Mouse (Mus musculus): ENCODE data around the gene Ppp1r27. TPM values are rescaled to one million over a fixed set of nuclear protein-coding genes. Genes with fewer than 3 reads are reported as not detected.

Ppp1r27 gene
- polyA plus RNA-seq, 1 experiment from 2014 or later, result not detected

DNA sequence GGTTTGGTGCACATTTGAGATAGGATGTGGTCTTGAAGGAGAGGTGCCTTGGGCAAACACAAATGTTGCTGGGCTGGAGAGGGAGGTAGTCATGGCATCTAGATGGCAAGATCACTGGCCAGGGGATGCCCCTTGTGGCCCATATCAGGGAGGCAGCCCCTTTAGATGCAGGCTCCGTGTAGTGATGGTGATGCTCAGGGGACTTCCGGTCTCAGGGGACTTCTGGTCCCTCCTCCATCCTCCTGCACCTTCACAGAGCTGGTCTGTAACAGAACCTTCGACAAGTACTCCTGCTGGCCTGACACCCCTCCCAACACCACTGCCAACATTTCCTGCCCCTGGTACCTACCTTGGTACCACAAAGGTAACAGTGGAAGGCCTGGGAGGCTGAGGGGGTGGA lies 15.1 kb downstream of the Ppp1r27 start:
- Histone ChIP-seq H3K9me3 (no peaks in the 10 kb centered on the region), H3K4me2 (no peak overlapping the region), H3K4me3 (no peak overlapping the region), H3K36me3 (no peaks in the 10 kb centered on the region), H3K27ac (replicated peaks) (no peak overlapping the region), H3K27me3 (peaks cover 27% of the 10 kb centered on the region), H3K4me1 (replicated peaks) (peaks cover 24% of the 10 kb centered on the region), H3K9ac (no peak overlapping the region)
- 77% methylated on average over 3 of the region's 3 CpGs for WGBS
- ATAC-seq (ENCODE audit: low FRiP score, low read depth), result no peak

DNA sequence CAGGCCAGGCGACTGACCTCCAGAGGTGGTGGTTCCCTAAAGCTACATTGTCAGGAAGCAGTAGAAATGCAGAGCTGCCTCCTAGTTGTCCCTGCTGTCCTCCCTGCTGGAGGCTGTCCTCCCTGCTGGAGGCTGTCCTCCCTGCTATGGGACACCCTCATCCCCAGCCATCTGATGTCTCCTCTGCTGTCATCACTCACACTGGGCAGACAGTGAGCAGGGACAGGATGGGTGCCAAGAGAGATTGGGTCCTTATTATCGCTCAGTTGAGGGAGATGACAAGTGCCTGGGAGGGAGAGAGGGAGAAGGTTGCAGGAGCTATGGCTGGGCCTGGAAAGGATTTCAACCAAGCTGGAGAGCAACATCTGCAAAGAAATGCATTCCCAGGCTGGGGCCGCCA lies 15.8 kb downstream of the Ppp1r27 start:
- peaks cover 29% of the 10 kb centered on the region for H3K4me1 ChIP-seq (replicated peaks)
- H3K27ac ChIP-seq (replicated peaks), result no peak overlapping the region
- WGBS, result 82% methylated on average over 3 of the region's 3 CpGs
- no peaks in the 10 kb centered on the region for H3K9me3 ChIP-seq
- H3K9ac ChIP-seq, result no peak overlapping the region
- H3K4me2 ChIP-seq, result no peak overlapping the region
- H3K4me3 ChIP-seq, result no peak overlapping the region
- no peak for ATAC-seq (ENCODE audit: low FRiP score, low read depth)
- H3K36me3 ChIP-seq, result no peaks in the 10 kb centered on the region
- H3K27me3 ChIP-seq, result peaks cover 34% of the 10 kb centered on the region

DNA sequence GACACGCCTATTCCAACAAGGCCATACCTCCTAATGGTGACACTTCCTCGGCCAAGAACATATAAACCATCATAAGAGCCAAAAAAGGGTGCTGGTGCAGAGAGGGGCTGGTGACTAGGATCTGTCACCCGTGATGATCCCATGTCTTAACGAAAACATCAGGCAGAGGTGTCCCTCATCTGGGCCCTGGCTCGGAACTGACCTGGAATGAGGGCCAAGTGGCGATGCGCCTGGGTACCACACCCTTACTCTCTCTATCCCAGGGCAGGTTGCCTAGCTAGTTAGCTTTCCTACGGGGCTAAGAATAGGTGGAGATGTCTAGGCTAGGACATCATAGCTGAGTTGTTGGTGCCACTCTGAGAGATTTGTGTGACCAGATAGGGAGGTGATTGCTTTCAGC lies 16.8 kb downstream of the Ppp1r27 start:
- no peak overlapping the region for H3K9ac ChIP-seq
- no peak overlapping the region for H3K4me2 ChIP-seq
- no peaks in the 10 kb centered on the region for H3K36me3 ChIP-seq
- H3K27me3 ChIP-seq, result peaks cover 44% of the 10 kb centered on the region
- H3K4me1 ChIP-seq (replicated peaks), result peaks cover 19% of the 10 kb centered on the region
- no peak overlapping the region for H3K27ac ChIP-seq (replicated peaks)
- no peaks in the 10 kb centered on the region for H3K9me3 ChIP-seq
- ATAC-seq (ENCODE audit: low FRiP score, low read depth), result no peak
- no peak overlapping the region for H3K4me3 ChIP-seq
- WGBS, result 80% methylated on average over 8 of the region's 8 CpGs

DNA sequence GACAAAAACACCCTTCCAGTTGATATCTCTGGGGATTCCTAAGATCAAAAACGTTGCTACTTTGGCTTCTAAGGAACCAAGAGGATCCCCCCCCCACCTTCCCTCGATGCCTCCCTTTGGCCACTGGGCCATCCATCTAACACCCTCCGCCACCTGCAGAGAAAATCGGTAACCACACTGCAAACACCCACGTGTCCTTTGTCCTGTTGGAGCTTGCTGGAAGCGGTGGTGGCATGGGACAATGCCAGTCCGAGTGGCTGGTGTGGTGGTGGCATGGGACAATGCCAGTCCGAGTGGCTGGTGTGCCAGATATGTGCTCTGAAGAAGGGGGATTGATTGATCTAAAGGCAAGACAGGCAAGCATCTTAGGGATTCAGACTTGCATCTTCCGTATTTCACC lies 19.3 kb downstream of the Ppp1r27 start:
- peaks cover 56% of the 10 kb centered on the region for H3K27me3 ChIP-seq
- H3K9me3 ChIP-seq, result no peaks in the 10 kb centered on the region
- no peak for ATAC-seq (ENCODE audit: low FRiP score, low read depth)
- no peak overlapping the region for H3K27ac ChIP-seq (replicated peaks)
- H3K36me3 ChIP-seq, result no peaks in the 10 kb centered on the region
- 23% methylated on average over 9 of the region's 9 CpGs for WGBS
- no peak overlapping the region for H3K9ac ChIP-seq
- H3K4me1 ChIP-seq (replicated peaks), result peaks cover 12% of the 10 kb centered on the region
- H3K4me3 ChIP-seq, result no peak overlapping the region
- no peak overlapping the region for H3K4me2 ChIP-seq

DNA sequence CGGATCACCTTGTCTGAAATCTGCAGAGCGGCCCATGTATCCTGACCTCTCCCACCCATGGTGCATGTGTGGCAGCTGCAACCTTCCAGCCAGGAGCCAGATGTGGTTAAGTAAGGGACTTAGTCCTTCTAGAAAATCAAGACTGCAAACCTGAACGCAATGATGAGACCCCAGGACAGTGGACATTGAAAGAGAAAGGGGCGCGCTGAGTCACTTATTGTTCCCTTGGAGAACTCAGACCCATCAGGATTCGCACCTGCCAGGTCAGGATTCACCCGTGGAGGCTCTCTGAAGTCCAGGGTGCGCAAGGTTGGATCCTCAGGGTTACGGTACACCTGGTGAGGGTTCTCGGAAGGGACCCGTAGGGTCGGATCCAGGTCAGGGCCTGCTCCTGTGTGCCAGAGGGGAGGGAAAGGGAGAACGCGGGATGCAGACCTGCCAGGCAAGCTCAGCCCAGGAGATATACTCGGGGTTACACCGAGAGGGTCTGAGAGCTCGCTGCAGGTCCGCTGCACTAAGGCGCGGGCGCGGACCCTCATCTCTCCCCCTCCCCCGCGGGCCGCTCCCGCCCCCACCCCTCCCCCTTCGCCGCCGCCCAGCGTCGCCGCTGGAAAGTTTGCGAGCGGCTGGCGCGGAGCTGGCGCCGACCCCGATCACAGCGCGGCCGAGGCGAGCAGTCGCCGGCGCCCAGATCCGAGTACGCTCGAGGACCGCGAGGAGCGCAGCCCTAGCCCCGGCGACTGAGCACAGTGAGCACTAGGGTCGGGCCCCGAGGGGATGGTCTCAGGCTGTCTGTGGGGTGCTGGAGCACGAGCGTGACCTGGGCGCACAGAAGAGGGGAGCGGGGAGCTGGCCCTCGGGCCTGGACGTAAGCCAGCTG lies 20.6 kb downstream of the Ppp1r27 start, which contains the start of gene Gcgr:
Gene Gcgr, plus strand, starts transcription at position 615 of the 880 bp plus-strand sequence.
- Histone ChIP-seq H3K4me2 (peak within 1 kb of the TSS; percentile 69), H3K36me3 (no peaks in the 10 kb centered on the region), H3K9ac (peak within 1 kb of the TSS; percentile 14; the same call in 1 of the 2 replicates), H3K4me3 (peak within 1 kb of the TSS; percentile 34), H3K27ac (replicated peaks) (no peak within 1 kb of the TSS), H3K27me3 (peaks cover 56% of the 10 kb centered on the region), H3K4me1 (replicated peaks) (peaks cover 12% of the 10 kb centered on the region), H3K9me3 (no peaks in the 10 kb centered on the region)
- 9% methylated on average over 51 of the region's 62 CpGs for WGBS
- no peak for ATAC-seq (ENCODE audit: low FRiP score, low read depth)

DNA sequence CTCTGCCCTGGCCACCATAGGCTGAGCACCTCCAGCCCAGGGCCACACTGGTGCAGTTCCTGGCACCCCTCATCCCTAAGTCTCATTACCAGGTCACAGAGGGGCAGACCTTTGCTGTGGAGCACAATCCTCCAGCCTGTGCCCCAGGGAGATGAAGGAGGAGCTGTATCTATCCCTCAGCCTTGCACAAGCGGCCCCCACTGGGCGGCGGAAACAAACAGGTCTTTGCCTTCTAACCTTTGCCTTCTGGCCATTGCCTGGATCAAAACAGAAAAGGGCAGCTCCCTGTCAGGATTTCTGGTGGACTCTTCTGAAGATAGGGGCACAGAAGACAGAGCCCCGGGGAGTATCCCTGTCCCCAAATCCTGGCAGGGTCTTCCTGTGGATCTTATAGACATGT lies 22.0 kb downstream of the Ppp1r27 start:
- 54% methylated on average over 4 of the region's 4 CpGs for WGBS
- Histone ChIP-seq H3K27me3 (peaks cover 56% of the 10 kb centered on the region), H3K4me3 (no peak overlapping the region), H3K9ac (no peak overlapping the region), H3K36me3 (no peaks in the 10 kb centered on the region), H3K4me2 (no peak overlapping the region), H3K27ac (replicated peaks) (no peak overlapping the region), H3K4me1 (replicated peaks) (peaks cover 12% of the 10 kb centered on the region), H3K9me3 (no peaks in the 10 kb centered on the region)
- no peak for ATAC-seq (ENCODE audit: low FRiP score, low read depth)

DNA sequence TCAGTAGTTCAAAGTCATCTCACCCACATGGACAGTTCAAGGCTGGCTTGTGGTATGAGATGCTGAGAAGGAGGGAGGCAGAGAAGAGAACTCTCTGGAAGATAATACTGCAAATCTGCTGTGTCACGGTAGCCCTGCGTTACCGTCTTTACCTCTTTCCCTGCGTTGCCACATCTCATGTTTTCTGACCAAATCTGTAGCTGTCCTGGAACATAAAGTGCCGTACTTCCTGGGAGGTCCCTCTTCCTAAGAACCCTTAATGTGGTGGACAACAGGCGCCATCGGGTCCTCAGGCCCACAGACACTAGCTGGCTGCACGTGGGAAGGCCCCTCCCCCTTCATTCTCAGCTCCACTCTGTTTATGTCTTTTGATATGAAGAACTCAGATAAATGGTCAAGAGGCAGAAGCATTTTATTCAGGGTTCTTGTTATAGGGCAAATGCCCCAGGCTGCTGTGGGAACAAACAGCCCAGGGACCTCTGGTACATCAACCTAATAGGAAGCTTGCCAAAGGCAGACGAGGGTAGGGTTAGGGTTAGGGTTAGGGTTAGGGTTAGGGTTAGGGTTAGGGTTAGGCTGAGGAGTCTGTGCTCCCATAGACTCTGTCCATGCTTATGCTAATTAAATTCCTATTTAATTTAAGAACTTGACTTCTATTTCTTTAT lies 23.1 kb downstream of the Ppp1r27 start:
- Histone ChIP-seq H3K27me3 (peaks cover 48% of the 10 kb centered on the region), H3K27ac (replicated peaks) (no peak overlapping the region), H3K9ac (no peak overlapping the region), H3K4me1 (replicated peaks) (peaks cover 12% of the 10 kb centered on the region), H3K9me3 (no peaks in the 10 kb centered on the region), H3K36me3 (no peaks in the 10 kb centered on the region), H3K4me2 (no peak overlapping the region), H3K4me3 (no peak overlapping the region)
- WGBS, result 85% methylated on average over 9 of the region's 9 CpGs
- ATAC-seq (ENCODE audit: low FRiP score, low read depth), result no peak

DNA sequence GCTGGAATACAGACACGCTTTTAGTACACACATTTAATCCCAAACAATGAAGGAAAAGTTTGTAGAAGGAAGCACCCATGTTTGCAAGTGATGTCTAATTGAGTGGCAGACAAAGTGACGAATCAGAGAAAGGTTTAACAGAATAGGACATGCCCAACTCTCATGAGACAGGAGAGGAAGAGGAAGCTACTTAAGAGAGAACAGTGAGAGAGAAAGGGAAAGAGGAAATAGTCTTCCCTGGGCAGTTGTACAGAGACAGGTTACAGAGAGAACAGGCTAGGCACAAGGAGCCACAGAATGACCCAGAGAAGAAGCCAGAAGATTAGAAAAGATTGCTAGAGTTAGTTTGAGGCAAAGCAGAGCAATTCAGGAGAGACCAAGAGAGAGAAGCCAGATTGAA lies 25.0 kb downstream of the Ppp1r27 start:
- 72% methylated on average over 2 of the region's 2 CpGs for WGBS
- Histone ChIP-seq H3K36me3 (no peaks in the 10 kb centered on the region), H3K27ac (replicated peaks) (no peak overlapping the region), H3K9me3 (no peaks in the 10 kb centered on the region), H3K27me3 (peaks cover 30% of the 10 kb centered on the region), H3K4me1 (replicated peaks) (peaks cover 7% of the 10 kb centered on the region), H3K9ac (no peak overlapping the region), H3K4me3 (no peak overlapping the region), H3K4me2 (no peak overlapping the region)
- ATAC-seq (ENCODE audit: low FRiP score, low read depth), result no peak

DNA sequence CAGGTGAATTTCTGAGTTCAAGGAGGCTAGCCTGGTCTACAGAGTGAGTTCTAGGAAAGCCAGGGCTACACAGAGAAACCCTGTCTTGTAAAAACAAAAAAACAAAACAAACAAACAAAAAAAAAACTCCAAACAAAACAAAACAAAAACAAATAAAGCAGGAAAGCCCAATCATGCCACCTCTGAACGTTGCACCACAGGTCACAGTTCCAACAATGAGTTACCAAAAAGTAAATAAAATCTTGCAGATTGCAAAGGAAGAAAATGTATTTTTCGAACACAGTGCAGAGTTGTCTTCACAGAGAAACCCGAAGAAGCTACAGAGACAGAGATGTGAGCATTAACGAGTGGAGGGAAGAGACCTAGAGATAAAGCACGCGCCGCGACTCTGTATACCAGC lies 28.4 kb downstream of the Ppp1r27 start:
- no peaks in the 10 kb centered on the region for H3K27me3 ChIP-seq
- no peak overlapping the region for H3K4me3 ChIP-seq
- no peak overlapping the region for H3K27ac ChIP-seq (replicated peaks)
- no peaks in the 10 kb centered on the region for H3K36me3 ChIP-seq
- 82% methylated on average over 8 of the region's 8 CpGs for WGBS
- no peak for ATAC-seq (ENCODE audit: low FRiP score, low read depth)
- H3K4me2 ChIP-seq, result no peak overlapping the region
- H3K4me1 ChIP-seq (replicated peaks), result no peaks in the 10 kb centered on the region
- no peak overlapping the region for H3K9ac ChIP-seq
- H3K9me3 ChIP-seq, result no peaks in the 10 kb centered on the region

DNA sequence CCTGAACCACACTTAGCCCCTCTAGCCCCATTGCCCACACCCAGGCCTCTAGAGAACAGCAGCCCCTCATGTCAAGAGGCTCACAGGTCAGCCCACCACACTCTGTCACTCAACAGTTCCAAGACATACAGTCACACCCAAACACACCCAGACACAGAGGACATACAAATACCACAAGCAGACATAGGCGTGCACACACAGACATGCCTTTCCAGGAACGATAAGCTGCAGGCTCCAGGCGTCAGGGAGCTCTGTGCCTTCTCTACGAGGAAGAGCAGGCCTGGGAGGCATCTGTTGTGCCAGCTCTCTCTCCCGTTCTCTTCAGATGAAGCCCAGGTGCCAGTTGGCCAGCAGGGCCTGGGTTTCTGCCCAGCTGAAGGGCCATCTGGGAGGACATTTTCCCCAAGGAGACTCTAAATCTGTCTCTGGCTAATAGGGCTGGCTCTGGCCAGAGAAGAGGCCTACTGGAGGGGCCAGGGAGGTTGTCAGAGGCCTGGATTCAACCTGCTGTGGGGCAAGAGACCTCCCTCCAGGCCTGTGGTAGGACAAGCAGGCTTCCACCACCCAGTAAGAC lies 29.9 kb downstream of the Ppp1r27 start:
- Histone ChIP-seq H3K4me2 (no peak overlapping the region), H3K9ac (no peak overlapping the region), H3K9me3 (no peaks in the 10 kb centered on the region), H3K4me1 (replicated peaks) (no peaks in the 10 kb centered on the region), H3K4me3 (no peak overlapping the region), H3K27me3 (no peaks in the 10 kb centered on the region), H3K36me3 (no peaks in the 10 kb centered on the region), H3K27ac (replicated peaks) (no peak overlapping the region)
- no peak for ATAC-seq (ENCODE audit: low FRiP score, low read depth)
- 73% methylated on average over 5 of the region's 5 CpGs for whole genome bisulfite sequencing

DNA sequence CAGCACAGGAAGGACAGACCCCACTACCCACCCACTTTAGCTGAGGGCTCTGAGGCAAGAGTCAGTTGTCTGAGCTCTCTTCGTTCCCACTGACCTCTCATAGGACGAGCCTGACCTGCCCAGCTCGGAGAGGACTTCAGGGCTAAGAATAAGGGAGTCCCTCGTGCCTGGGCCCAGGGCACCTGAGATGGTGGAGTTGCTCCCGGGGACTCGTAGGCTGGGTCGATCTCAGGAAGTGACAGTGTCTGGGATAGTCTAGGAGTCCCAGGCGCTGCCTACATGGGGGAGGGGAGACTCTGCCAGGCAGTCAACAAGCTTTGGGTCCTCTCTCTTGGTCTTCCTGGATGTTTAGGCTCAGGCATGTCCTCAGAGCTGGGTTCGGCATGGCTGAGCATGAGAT lies 30.4 kb downstream of the Ppp1r27 start:
- no peaks in the 10 kb centered on the region for H3K9me3 ChIP-seq
- H3K4me3 ChIP-seq, result no peak overlapping the region
- H3K4me1 ChIP-seq (replicated peaks), result no peaks in the 10 kb centered on the region
- ATAC-seq (ENCODE audit: low FRiP score, low read depth), result no peak
- no peak overlapping the region for H3K4me2 ChIP-seq
- no peaks in the 10 kb centered on the region for H3K36me3 ChIP-seq
- 76% methylated on average over 9 of the region's 9 CpGs for WGBS
- no peak overlapping the region for H3K27ac ChIP-seq (replicated peaks)
- H3K9ac ChIP-seq, result no peak overlapping the region
- H3K27me3 ChIP-seq, result no peaks in the 10 kb centered on the region

DNA sequence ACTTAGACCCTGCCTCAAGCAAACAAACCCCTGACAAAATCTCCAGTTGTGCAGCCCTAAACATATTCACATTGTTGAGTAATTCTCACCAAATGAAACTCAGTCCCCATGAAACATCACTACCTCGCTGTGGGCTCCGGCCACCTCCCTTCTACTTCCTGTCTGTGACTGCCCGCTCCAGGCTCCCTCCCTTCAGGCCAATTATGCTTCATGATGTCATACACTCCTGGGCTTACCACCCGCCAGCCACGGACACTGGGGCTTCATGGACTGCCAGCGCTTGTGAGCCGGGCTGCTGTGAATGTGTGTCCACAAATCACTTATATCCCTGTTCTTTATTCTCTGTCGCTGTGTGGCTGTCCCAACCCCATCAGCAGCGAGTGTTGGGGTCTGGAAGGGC lies 31.2 kb downstream of the Ppp1r27 start:
- Histone ChIP-seq H3K9me3 (no peaks in the 10 kb centered on the region), H3K9ac (no peak overlapping the region), H3K27me3 (no peaks in the 10 kb centered on the region), H3K4me2 (no peak overlapping the region), H3K4me1 (replicated peaks) (no peaks in the 10 kb centered on the region), H3K27ac (replicated peaks) (no peak overlapping the region), H3K36me3 (no peaks in the 10 kb centered on the region), H3K4me3 (no peak overlapping the region)
- 54% methylated on average over 9 of the region's 9 CpGs for WGBS
- ATAC-seq (ENCODE audit: low FRiP score, low read depth), result no peak
